Mouse (Mus musculus): ENCODE measurements around the gene Ripor3. TPM values are rescaled to one million over a fixed set of nuclear protein-coding genes. Genes with fewer than 3 reads are reported as not detected.

Gene Ripor3
- total RNA-seq, 1 experiment from 2014 or later = 2.6 TPM

GRCm38 (mm10) chr2:168028376-168028775 lies 18.0 kb upstream of the Ripor3 start:
- DNase-seq = no peak

GRCm38 (mm10) chr2:168026467-168026866 lies 16.0 kb upstream of the Ripor3 start:
- no peak for DNase-seq

DNA sequence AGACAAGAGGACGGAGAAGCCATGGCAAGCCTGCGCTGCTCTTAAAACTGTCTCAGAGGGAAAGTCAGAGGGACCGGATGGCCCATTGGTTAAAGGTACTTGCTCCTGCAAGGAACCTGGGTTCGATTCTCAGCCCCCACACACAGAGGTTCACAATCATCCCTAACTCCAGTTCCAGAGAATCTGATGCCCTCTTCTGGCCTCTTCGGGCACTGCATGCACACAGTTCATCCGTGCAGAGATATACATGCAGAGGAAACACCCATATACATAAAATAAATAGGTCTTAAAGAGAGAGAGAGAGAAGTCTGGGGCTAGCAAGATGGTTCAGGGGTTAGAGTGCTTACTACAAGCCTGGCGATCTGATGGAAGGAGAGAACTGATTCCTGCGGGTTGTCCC lies 15.5 kb upstream of the Ripor3 start:
- DNase-seq = no peak

DNA sequence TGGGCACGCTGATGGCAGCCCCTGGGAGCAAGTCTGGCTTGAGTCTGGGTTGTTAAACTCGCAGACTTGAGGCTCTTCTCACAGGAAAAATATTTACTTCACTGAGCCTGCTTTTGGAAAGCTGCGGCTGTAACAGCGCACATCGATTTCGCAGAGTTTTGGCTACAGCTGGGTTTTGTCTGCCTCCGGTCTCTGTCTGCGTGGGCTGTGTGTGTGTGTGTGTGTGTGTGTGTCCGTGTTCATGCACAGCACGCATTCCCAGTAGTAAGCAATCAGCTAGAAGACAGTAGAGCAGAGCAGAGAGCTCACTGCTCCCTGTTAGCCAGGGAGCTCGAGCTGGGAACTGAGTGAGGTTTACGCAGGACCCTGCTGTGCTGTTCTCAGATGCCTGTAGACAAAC lies 14.8 kb upstream of the Ripor3 start:
- DNase-seq = no peak

DNA sequence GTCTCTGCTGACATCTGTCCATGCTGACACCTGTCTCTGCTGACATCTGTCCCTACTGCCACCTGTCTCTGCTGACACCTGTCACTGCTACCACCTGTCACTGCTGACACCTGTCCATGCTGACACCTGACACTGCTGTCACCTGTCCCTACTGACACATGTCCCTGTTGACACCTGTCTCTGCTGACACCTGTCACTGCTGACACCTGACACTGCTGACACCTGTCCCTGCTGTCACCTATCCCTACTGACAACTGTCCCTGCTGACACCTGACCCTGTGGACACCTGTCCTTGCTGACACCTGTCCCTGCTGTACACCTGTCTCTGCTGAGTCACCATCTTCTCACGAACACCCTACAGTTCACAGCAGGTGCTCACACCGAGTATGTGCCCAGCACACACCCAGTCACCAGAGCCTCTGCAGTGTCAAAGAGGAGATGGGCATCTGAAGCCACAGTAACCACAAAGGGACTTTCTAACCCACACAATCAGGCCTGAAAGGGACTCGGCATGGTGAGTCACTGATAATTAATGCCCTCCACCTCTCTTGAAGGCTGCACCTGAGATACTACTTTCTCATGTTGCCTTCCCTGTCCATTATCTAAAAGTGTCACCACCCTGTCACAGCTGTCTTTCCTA lies 13.5 kb upstream of the Ripor3 start:
- DNase-seq = no peak

DNA sequence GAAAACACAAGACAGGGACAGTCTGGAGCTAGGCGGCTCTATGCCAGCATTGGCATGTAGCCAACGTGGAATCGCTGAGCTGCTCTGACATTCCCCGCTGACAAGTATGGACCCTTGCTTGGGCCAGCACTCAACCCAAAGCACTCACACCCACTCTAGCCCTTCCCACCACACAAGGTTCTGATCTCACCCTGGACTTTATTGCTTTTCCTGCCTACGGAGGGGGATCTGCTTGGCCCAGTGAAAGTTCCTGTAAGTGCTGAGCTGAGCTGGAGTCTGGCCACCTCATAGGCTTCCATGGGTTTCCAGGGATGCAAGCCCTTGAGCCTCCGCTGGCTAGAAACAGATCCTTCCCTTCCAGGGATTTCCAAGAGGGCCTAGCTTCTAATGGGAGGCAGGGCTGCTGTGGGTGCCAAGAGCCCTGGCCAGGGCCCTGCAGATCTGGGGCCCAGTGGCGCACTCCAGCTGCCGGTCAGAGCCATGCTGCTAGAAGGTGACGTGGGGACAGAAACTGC lies 8.8 kb upstream of the Ripor3 start:
- peak; percentile 63 for DNase-seq

GRCm38 (mm10) chr2:168016951-168017391 lies 6.6 kb upstream of the Ripor3 start:
- DNase-seq = peak; percentile 82

- peak; percentile 24 for DNase-seq
Observed at GRCm38 (mm10) chr2:168010893-168011292, 475 bp upstream of the Ripor3 start.

GRCm38 (mm10) chr2:168008132-168008531 lies 2.3 kb downstream of the Ripor3 start:
- DNase-seq = no peak

GRCm38 (mm10) chr2:168006489-168006888 lies 3.9 kb downstream of the Ripor3 start:
- no peak for DNase-seq

DNA sequence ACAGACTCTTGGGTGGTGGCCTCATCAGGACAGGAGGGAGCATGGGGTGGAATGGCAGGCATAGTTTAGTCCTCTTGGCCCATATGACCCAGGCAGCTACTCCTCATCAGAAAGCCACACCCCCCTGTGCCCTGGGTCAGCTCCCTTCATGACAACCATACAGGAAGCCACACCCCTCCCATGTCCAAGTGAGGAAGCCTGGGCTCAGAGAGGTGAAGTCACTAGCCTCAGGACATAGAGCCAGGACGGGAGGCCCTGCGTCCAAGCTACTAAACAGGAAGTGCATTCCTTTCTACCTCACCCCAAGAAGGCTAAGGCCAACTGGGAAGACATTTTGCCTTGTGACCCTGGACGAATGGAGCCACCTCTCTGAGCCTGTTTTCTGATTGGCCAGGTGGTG lies 4.8 kb downstream of the Ripor3 start:
- no peak for DNase-seq

- DNase-seq = no peak
Observed at GRCm38 (mm10) chr2:168005005-168005404, 5.4 kb downstream of the Ripor3 start.

DNA sequence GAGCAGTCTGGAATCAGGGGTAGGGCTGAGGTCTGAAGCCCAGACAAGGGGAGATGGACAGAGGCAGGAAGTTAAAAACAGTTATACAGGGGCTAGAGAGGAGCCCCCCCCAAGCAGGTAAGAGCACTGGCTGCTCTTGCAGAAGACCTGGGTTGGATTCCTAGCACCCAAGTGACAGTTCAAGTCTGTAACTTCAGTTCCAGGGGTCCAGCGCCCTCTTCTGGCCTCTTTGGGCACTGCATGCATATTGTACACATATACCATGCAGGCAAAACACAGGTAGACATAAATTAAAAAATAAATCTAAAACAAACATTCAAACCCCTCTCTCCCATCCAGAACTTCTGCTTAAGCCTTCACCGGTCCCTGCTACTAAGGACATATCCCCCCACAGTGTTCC lies 6.0 kb downstream of the Ripor3 start:
- DNase-seq = no peak

- peak; percentile 66 for DNase-seq
Observed at GRCm38 (mm10) chr2:168003431-168003830, 7.0 kb downstream of the Ripor3 start.

DNA sequence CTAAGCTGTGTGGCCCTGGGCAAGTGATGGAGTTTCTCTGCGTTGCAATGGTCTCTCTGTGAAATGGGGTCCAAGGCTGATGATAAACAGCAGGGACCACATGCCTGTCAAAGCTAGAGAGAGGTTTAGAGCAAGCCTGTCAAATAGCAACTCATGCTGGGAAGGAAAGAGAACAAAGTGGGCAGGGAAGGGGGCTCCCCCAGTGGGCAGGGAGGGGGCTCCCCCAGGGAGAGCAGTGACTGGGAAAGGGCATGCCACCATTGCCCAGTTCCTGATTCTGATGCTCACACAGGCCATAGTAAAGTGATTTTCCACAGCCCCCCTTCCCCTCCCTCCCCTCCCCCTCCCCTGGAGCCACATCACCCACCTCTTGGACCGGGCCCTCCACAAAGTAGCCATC lies 7.5 kb downstream of the Ripor3 start:
- no peak for DNase-seq

DNA sequence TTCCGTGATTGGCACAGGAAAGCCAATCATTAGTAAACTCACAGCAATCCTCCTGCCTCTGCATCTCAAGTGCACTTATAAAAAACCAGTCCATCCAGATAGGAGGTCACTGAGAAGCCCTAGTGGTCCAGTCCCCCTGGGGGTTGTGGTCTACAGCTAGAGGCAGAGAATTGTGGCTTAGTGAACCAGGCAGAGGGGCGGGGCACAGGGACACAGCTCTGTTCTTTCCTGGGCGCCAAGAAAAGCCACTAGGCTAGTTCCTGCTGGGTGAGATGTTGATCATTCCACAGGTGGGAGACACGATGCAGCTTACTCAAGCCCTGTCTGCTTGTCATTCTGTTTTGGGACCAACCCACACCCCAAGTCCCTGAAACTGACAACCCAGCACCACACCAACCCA lies 8.2 kb downstream of the Ripor3 start:
- DNase-seq = no peak

DNA sequence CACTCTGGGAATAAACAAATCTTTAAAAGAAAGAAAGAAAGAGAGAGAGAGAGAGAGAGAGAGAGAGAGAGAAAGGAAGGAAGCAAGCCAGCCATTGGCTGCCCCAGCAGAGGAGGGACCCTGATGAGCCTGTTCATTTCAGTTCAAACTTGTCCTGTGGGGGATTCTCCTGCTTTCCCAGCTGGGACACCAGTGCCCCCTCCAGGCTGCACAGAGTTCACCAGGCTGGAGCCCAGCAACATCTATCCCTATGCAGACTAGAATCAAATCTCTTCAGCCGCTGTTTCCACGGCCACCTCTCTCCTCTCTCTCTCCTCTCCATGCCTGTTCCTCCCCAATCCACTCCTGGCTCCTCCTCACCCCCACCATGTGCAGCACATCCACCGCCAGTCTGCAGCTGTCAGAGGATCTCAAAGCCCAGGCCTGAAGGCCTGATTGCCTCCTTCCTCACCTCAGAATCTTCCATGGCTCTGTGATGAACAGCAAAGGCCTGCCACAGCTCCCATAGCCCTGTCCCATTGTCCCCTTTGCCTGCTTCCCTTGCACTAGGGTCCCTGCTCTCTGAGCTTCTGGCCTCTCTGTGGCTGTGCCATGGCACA lies 11.2 kb downstream of the Ripor3 start:
- no peak for DNase-seq

GRCm38 (mm10) chr2:167997562-167997961 lies 12.9 kb downstream of the Ripor3 start:
- DNase-seq = no peak

- no peak for DNase-seq
Observed at GRCm38 (mm10) chr2:167996672-167997215, 13.7 kb downstream of the Ripor3 start.

DNA sequence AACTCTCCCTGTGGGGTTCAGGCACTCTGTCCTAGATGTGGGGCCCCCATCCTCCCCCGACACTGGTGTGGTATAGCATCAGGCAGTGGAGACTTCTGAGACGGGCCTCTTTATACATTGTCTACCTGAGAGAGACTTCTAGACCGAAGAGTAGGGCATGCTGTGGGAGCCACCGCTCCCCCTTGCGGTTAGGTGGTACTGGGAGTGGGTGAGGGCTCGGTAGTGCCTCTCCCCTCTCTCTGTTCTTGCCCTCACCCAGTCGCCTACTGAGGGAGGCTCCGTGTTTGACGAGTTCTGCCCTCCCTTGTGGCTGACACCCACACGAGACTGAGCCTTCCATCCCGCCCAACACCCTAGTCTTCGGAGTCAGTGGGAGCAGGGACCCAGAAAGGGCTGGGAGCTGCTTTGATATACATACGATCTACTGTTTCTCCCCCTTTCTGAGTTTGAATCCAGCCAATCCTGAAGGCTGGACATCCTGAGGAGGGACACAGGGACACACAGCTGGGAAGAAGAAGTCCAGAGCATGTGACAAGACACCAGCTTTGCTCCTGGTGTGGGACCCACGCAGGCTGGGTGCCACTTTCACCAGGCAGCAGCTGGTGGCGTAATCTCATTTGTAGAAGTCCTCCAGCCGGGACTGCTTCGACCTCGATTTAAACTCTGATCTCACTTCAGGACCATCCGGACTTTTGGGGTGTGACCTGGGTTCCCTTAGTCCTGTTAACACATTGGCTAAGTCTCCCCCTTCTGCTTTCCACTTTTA lies 14.4 kb downstream of the Ripor3 start:
- no peak for DNase-seq

DNA sequence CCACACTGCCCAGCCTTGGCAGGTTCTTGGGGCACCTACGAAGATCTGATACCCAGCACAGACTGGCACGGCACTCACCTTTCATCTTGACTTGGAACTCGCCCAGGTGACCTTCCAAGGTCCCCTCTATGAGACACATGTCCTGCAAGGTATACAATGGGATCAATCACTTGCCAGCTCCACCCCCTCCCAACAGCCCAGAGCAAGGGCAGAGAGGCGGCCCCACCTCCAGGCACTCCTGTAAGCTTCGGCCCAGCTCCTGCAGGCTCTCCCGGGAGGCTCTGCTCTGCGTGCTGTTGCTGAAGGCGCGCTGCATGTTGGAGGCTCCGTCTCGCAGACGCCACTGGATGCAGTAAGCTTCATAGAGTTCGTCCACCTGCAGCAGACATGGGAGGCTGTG lies 17.2 kb downstream of the Ripor3 start:
- DNase-seq = no peak

- peak; percentile 60 for DNase-seq
Observed at GRCm38 (mm10) chr2:167989310-167989709, 21.1 kb downstream of the Ripor3 start.

DNA sequence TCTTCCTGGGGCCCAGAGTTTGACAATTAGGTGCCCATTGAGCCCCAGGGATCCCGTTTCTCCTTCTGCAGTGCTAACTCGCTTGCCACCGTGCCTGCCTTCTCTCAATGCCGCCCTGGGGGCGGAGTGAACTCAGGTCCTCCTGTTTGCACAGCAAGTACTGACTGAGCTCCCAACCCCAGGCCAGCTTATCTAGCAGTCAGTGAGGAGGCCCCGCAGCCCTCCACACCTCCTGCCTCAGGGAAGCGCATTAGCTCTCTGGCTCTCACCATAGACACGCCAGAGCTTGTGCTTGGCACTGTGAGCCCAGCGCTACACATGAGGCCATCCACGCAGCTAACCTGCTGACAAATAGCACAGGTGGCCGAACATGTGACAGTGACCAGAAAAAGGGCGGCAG lies 22.8 kb downstream of the Ripor3 start:
- DNase-seq = no peak

Measured in adrenal gland, postnatal 14 days (tissue).